Mouse (Mus musculus): ENCODE data around the gene Uqcr10.

- TF ChIP-seq CTCF (IDR thresholded peaks at IDR 0.05; ENCODE audit: borderline replicate concordance, control insufficient read depth, extremely low read depth, insufficient read depth, low read length, poor library complexity) (no peak), POLR2A (IDR thresholded peaks at IDR 0.05; ENCODE audit: control insufficient read depth, extremely low read depth, insufficient read depth, low read length, poor library complexity) (no peak)
These were observed 41.8 kb upstream of the Uqcr10 start for GRCm38 (mm10) chr11:4745969-4746368.

All from thymus, adult 2 months (tissue).